Mouse (Mus musculus) liver, embryonic 11.5 days (tissue): ENCODE measurements around the gene Gm3618. TPM values are rescaled to one million over a fixed set of nuclear protein-coding genes. Genes with fewer than 3 reads are reported as not detected.
"Not testable (repeated sequence)": the region's sequence is repeated elsewhere in the genome, so short reads cannot be mapped to it uniquely, and the experiment has no call there.

Experiments
- ATAC-seq: fragments of 200-750 bp; cut with Nextera tagmentation; replicated peaks from 2 replicates; pipeline ENCODE4 v1.8.0; 2017; ENCODE audit warnings: moderate number of reproducible peaks, mild to moderate bottlenecking, moderate TSS enrichment, moderate library complexity; ENCODE audit not compliant: low FRiP score
- DNase-seq: peaks from one replicate; pipeline ENCODE4 v3.0.0-alpha.2; 2017; ENCODE audit warnings: low spot score
- H3K27ac ChIP-seq: fragments of 300-500 bp; sonication (generic); 2 replicates; pipeline ENCODE4 v1.5.1; 2014; ENCODE audit warnings: mild to moderate bottlenecking, low read depth, low read length, control low read depth
- H3K27me3 ChIP-seq: fragments of 300-500 bp; sonication (generic); replicated peaks from 2 replicates; pipeline ENCODE4 v1.6.1; 2014; ENCODE audit warnings: low read length, mixed read lengths; ENCODE audit not compliant: control insufficient read depth, insufficient read depth
- H3K36me3 ChIP-seq: fragments of 300-500 bp; sonication (generic); 2 replicates; pipeline ENCODE4 v1.6.1; 2014; ENCODE audit warnings: mild to moderate bottlenecking, low read length, moderate library complexity, mixed read lengths; ENCODE audit not compliant: control insufficient read depth, insufficient read depth
- H3K4me1 ChIP-seq: fragments of 300-500 bp; sonication (generic); replicated peaks from 2 replicates; pipeline ENCODE4 v1.6.1; 2014; ENCODE audit warnings: low read length, mixed read lengths; ENCODE audit not compliant: control insufficient read depth, insufficient read depth
- H3K4me2 ChIP-seq: fragments of 300-500 bp; sonication (generic); 2 replicates; pipeline ENCODE4 v1.6.1; 2014; ENCODE audit warnings: mild to moderate bottlenecking, control low read depth, moderate library complexity
- H3K4me3 ChIP-seq: fragments of 300-500 bp; sonication (generic); 2 replicates; pipeline ENCODE4 v1.5.1; 2014; ENCODE audit warnings: low read depth, low read length, control low read depth
- H3K9ac ChIP-seq: fragments of 300-500 bp; sonication (generic); 2 replicates; pipeline ENCODE4 v1.6.1; 2014; ENCODE audit warnings: low read depth, low read length, control low read depth
- H3K9me3 ChIP-seq: fragments of 300-500 bp; sonication (generic); 2 replicates; pipeline ENCODE4 v1.6.1; 2016; ENCODE audit warnings: low read length, inconsistent platforms, mixed read lengths; ENCODE audit not compliant: control insufficient read depth
- WGBS: fragments of 180-500 bp; shearing (Covaris S2); extraction: QIAGEN DNeasy Blood & Tissue Kit; methylation state at CpG from one replicate; pipeline ENCODE4 v1.1.7; 2014; 5-methylcytosine and 5-hydroxymethylcytosine counted together
- polyA plus RNA-seq: library from polyadenylated mRNA; unstranded; fragments of >200 nt; fragmentation: Nextera tagmentation; extraction: Ambion mirVana; gene quantifications from 2 replicates; pipeline ENCODE4 v1.2.1, GENCODE M21; 2014

Gm3618 gene
- not detected in 2 replicates for polyA plus RNA-seq

DNA sequence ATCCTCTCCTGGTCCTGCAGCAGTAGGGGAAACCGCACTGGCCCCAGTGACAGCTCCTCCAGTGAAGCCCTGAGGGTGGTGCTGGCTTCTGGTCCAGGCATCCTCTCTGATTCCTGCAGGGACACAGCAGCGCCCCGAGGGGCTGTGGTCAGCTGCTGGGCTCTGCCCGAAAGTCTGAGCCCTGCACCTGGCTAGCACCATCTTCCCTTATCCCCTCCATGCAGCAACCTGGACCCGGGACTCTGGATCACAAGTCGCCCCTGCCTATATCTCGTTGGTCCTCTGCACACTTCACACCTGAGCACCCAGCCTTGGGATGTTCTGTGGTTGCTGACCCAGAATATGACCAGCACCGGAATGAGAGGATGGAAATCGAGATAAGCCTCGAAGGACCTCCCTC is at the start of gene Gm3618:
TSS of gene Gm3618 (minus strand) at position 101 of the 400 bp plus-strand sequence.
- not testable (repeated sequence) for H3K4me2 ChIP-seq, ATAC-seq, H3K9ac ChIP-seq, DNase-seq, H3K4me1 ChIP-seq, H3K36me3 ChIP-seq, H3K27me3 ChIP-seq, H3K9me3 ChIP-seq, H3K4me3 ChIP-seq, H3K27ac ChIP-seq
- WGBS: no CpG with 5 or more reads among the region's 10 CpGs

DNA sequence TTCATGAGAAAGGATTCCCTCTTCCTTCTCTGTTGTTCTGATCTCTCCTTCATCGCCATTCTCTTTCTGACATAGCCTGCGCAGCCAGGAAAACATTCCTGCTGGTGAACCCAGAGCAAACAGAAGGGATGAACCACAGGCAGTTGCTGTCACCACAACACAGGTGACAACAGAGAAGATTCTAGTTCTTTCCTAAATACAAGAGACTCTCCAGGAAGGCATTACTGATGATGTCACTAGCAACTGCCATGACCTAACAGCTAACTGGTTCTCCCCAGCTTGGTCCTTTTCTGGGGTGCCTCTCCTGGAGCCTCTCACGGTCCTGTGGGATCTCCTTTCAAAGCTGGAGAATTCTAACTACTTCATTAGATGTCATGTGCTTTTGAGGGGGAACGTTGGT is 46.7 kb upstream of the Gm3618 start, which contains the start of gene Gm16440:
TSS of gene Gm16440 (minus strand) at position 101 of the 400 bp plus-strand sequence.
- not testable (repeated sequence) for H3K36me3 ChIP-seq, DNase-seq, ATAC-seq, H3K4me2 ChIP-seq, H3K4me1 ChIP-seq, H3K9ac ChIP-seq, H3K4me3 ChIP-seq, H3K27ac ChIP-seq, H3K9me3 ChIP-seq, H3K27me3 ChIP-seq
- WGBS: 74% methylated on average over 2 of the region's 4 CpGs

DNA sequence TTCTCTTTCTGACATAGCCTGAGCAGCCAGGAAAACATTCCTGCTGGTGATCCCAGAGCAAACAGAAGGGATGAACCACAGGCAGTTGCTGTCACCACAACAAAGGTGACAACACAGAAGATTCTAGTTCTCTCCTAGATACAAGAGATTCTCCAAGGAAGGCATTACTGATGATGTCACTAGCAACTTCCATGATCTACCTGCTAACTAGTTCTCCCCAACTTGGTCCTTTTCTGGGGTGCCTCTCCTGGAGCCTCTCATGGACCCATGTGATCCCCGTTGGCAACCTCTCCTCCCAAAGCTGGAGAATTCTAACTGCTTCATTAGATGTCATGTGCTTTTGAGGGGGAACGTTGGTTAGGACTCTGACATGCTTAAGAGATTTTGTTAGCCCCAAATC is 38.7 kb downstream of the Gm3618 start, which contains the start of gene Gm21103:
TSS of gene Gm21103 (minus strand) at position 101 of the 400 bp plus-strand sequence.
- not testable (repeated sequence) for H3K9me3 ChIP-seq, H3K4me2 ChIP-seq, H3K9ac ChIP-seq, H3K27me3 ChIP-seq, H3K36me3 ChIP-seq, H3K27ac ChIP-seq, ATAC-seq, H3K4me3 ChIP-seq, DNase-seq, H3K4me1 ChIP-seq
- WGBS: 85% methylated on average over 2 of the region's 2 CpGs

DNA sequence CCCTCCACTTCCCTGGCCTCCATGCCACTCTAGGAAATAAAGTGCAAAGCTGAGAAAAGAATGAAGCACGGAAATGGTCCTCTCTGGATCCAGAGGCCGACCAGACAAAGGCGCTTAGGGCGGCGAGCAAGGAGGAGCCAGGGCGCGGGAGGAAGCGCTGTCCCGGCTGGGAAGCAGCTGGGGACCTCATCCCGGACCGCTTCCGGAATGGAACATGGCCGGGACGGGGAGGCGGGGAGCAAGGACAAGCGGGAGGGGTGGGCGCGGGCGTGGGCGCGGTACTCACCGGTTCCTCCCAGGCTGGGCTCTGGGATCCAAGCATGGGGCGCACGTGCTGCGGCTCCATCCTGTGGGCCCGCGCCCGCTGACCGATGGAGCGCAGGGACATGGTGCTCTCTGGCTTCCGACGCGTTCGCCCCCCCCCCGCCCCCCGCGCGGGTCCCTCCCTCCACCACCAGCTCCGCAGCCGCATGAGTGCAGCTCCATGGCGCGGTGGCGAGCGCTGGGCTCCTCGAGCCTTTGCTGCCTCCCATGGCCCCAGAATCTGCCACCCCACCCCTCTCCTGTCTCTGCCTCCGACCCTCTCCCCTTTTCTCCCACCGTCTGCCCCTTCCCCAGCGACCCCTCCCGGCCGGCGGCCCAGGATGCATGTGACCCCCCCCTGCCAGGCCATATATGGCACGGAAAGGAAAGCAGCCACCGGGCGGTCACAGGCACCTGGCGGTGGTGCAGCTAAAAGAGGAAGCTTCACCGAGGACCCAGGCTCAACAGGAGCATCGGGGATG is 56.4 kb downstream of the Gm3618 start, which contains the start of gene Gm3411:
TSS of gene Gm3411 (minus strand) at position 320 of the 785 bp plus-strand sequence.
- not testable (repeated sequence) for H3K9ac ChIP-seq, H3K36me3 ChIP-seq, H3K4me1 ChIP-seq, ATAC-seq, H3K27ac ChIP-seq, H3K9me3 ChIP-seq, H3K27me3 ChIP-seq
- peak; percentile 34 for DNase-seq
- 2% methylated on average over 48 of the region's 57 CpGs for WGBS
- Histone ChIP-seq H3K4me2 (peak within 1 kb of the TSS; percentile 47), H3K4me3 (peak within 1 kb of the TSS; percentile 33)

Other genes starting within 250 kb of the Gm3618 start
- gene Gm8206, start 249.7 kb downstream of the Gm3618 start, polyA plus RNA-seq: 0.59 TPM in 1 of 2 replicates, not detected in the other
- gene Gm3468, start 235.0 kb downstream of the Gm3618 start, polyA plus RNA-seq: 0.43 and 0.73 TPM in 2 replicates
- gene Gm3476, start 217.9 kb downstream of the Gm3618 start, polyA plus RNA-seq: not detected in 2 replicates
- gene Gm21560, start 124.4 kb downstream of the Gm3618 start, polyA plus RNA-seq: not detected in 2 replicates
- 0.21 and 0.25 TPM in 2 replicates for gene Gm3411, start 56.4 kb downstream of the Gm3618 start, polyA plus RNA-seq
- not detected in 2 replicates for gene Gm21103, start 38.8 kb downstream of the Gm3618 start, polyA plus RNA-seq
- not detected in 2 replicates for gene Gm16440, start 46.6 kb upstream of the Gm3618 start, polyA plus RNA-seq
- gene Gm3591, start 68.8 kb upstream of the Gm3618 start, polyA plus RNA-seq: 0.44 TPM in 1 of 2 replicates, not detected in the other
- not detected in 2 replicates for gene Gm3594, start 100.9 kb upstream of the Gm3618 start, polyA plus RNA-seq
- gene Gm8356, start 193.6 kb upstream of the Gm3618 start, polyA plus RNA-seq: not detected in 2 replicates
- gene Gm3629, start 246.9 kb upstream of the Gm3618 start, polyA plus RNA-seq: 0.10 TPM in 1 of 2 replicates, not detected in the other